Mouse (Mus musculus) lung, postnatal 14 days (tissue): Measurements from ENCODE around the gene Eif4b.

Source experiments
- DNase-seq: peaks from one replicate; pipeline ENCODE4 v3.0.0; 2021

Gene Eif4b

GRCm38 (mm10) chr15:102102548-102103121 lies 29.1 kb downstream of the Eif4b start:
- peak; percentile 79 for DNase-seq

GRCm38 (mm10) chr15:102103371-102103946 lies 29.9 kb downstream of the Eif4b start:
- DNase-seq = peak; percentile 69

GRCm38 (mm10) chr15:102103947-102104555 lies 30.5 kb downstream of the Eif4b start:
- DNase-seq = peak; percentile 86

GRCm38 (mm10) chr15:102105360-102105759 lies 31.8 kb downstream of the Eif4b start:
- peak; percentile 83 for DNase-seq

- DNase-seq = no peak
Measured at GRCm38 (mm10) chr15:102105764-102106730, 32.5 kb downstream of the Eif4b start.

- DNase-seq = no peak
Measured at GRCm38 (mm10) chr15:102106754-102107456, 33.3 kb downstream of the Eif4b start.

GRCm38 (mm10) chr15:102107689-102108573 lies 34.4 kb downstream of the Eif4b start:
- peak; percentile 74 for DNase-seq

GRCm38 (mm10) chr15:102108651-102109525 lies 35.3 kb downstream of the Eif4b start:
- DNase-seq = peak; percentile 85

- no peak for DNase-seq
Measured at GRCm38 (mm10) chr15:102110271-102110670, 36.7 kb downstream of the Eif4b start.

- DNase-seq = no peak
Measured at GRCm38 (mm10) chr15:102110701-102111494, 37.3 kb downstream of the Eif4b start.

- no peak for DNase-seq
Measured at GRCm38 (mm10) chr15:102111495-102111829, 37.9 kb downstream of the Eif4b start.

- no peak for DNase-seq
Measured at GRCm38 (mm10) chr15:102112181-102112580, 38.6 kb downstream of the Eif4b start.

GRCm38 (mm10) chr15:102112827-102113226 lies 39.3 kb downstream of the Eif4b start:
- DNase-seq = no peak

- DNase-seq = no peak
Measured at GRCm38 (mm10) chr15:102113674-102114073, 40.1 kb downstream of the Eif4b start.

GRCm38 (mm10) chr15:102114651-102115260 lies 41.2 kb downstream of the Eif4b start:
- no peak for DNase-seq

- no peak for DNase-seq
Measured at GRCm38 (mm10) chr15:102115731-102116231, 42.2 kb downstream of the Eif4b start.

- no peak for DNase-seq
Measured at GRCm38 (mm10) chr15:102116753-102117415, 43.3 kb downstream of the Eif4b start.
